In genomic region chr6:75782680-75783079, GRCm38 (mm10) we compare ENCODE assay signal across 16 mouse cellular contexts.
DNase-seq lines count a peak whose midpoint lies in the region; ATAC-seq lines count a peak whose summit lies in the region.
"Had no signal": no experiment of that assay in that cellular context is flagged by ENCODE, and none has a peak within 500 bp of the region (broad histone marks: within the 10 kb centered on the region; RNA-seq: fewer than 3 reads in every experiment).

No protein-coding gene starts in this region.

- no peak overlapping the region for H3K27ac ChIP-seq in heart, embryonic 12.5 days (ENCODE audit: poor library complexity, severe bottlenecking)
- H3K27ac ChIP-seq in hindbrain, embryonic 12.5 days: no peak overlapping the region
- no peak overlapping the region for H3K27ac ChIP-seq in hindbrain, embryonic 14.5 days
- no peak overlapping the region for H3K27ac ChIP-seq in midbrain, embryonic 15.5 days
- H3K27ac ChIP-seq in midbrain, embryonic 10.5 days (replicated peaks): no peak overlapping the region
- H3K27ac ChIP-seq in neural tube, embryonic 15.5 days (replicated peaks): no peak overlapping the region
- H3K27ac ChIP-seq: forebrain, embryonic 15.5 days; liver, embryonic 13.5 days; lung, embryonic 15.5 days; macrophage had no signal

- H3K27me3 ChIP-seq in heart, embryonic 12.5 days (replicated peaks): no peaks in the 10 kb centered on the region
- no peaks in the 10 kb centered on the region for H3K27me3 ChIP-seq in hindbrain, embryonic 12.5 days
- H3K27me3 ChIP-seq in hindbrain, embryonic 14.5 days (ENCODE audit: control insufficient read depth, insufficient read depth, low read length): no peaks in the 10 kb centered on the region
- no peaks in the 10 kb centered on the region for H3K27me3 ChIP-seq in midbrain, embryonic 15.5 days (replicated peaks)
- H3K27me3 ChIP-seq in midbrain, embryonic 10.5 days (ENCODE audit: low read depth, poor library complexity, severe bottlenecking): no peaks in the 10 kb centered on the region
- H3K27me3 ChIP-seq in neural tube, embryonic 15.5 days (replicated peaks): no peaks in the 10 kb centered on the region
- H3K27me3 ChIP-seq: forebrain, embryonic 15.5 days; liver, embryonic 13.5 days; lung, embryonic 15.5 days had no signal

- H3K4me2 ChIP-seq in heart, embryonic 12.5 days: peak overlapping the region; percentile 50
- 0 out of 2 replicates have a peak overlapping the region, but pooled peaks have one; percentile 24 for H3K4me2 ChIP-seq in hindbrain, embryonic 12.5 days (replicated peaks)
- H3K4me2 ChIP-seq in hindbrain, embryonic 14.5 days (replicated peaks): no peak overlapping the region
- H3K4me2 ChIP-seq in midbrain, embryonic 15.5 days: 0 out of 2 replicates have a peak overlapping the region, but pooled peaks have one; percentile 25
- H3K4me2 ChIP-seq in neural tube, embryonic 15.5 days: peak overlapping the region; percentile 34
- H3K4me2 ChIP-seq: forebrain, embryonic 15.5 days; liver, embryonic 13.5 days; lung, embryonic 15.5 days had no signal

- no peak for DNase-seq in heart, adult 9 months (ENCODE audit: low spot score in 2 of 2)
- DNase-seq in hindbrain, embryonic 14.5 days (ENCODE audit: low spot score): no peak
- no peak for DNase-seq in midbrain, embryonic 10.5 days (ENCODE audit: low spot score)
- DNase-seq: cerebellum, adult 9-10 months; left cerebral cortex, postnatal 4 days; liver, embryonic 13.5 days; retina, postnatal 1 day; right cerebral cortex, postnatal 4 days; thymus, postnatal 36 days had no signal

- WGBS in heart, embryonic 12.5 days: 48% methylated on average over 20 of the region's 20 CpGs
- 57% methylated on average over 20 of the region's 20 CpGs for WGBS in hindbrain, embryonic 12.5 days
- 65% methylated on average over 20 of the region's 20 CpGs for WGBS in hindbrain, embryonic 14.5 days
- WGBS in midbrain, embryonic 15.5 days: 66% methylated on average over 20 of the region's 20 CpGs
- 57% methylated on average over 20 of the region's 20 CpGs for whole genome bisulfite sequencing in midbrain, embryonic 10.5 days
- WGBS in neural tube, embryonic 15.5 days: 70% methylated on average over 20 of the region's 20 CpGs

- no peaks in the 10 kb centered on the region for H3K9me3 ChIP-seq in heart, embryonic 12.5 days (replicated peaks)
- H3K9me3 ChIP-seq in hindbrain, embryonic 12.5 days (replicated peaks): no peaks in the 10 kb centered on the region
- H3K9me3 ChIP-seq in hindbrain, embryonic 14.5 days (ENCODE audit: control insufficient read depth, low read length): no peaks in the 10 kb centered on the region
- no peaks in the 10 kb centered on the region for H3K9me3 ChIP-seq in midbrain, embryonic 15.5 days
- H3K9me3 ChIP-seq in midbrain, embryonic 10.5 days (replicated peaks): no peaks in the 10 kb centered on the region
- no peaks in the 10 kb centered on the region for H3K9me3 ChIP-seq in neural tube, embryonic 15.5 days (replicated peaks)
- H3K9me3 ChIP-seq: forebrain, embryonic 15.5 days; lung, embryonic 15.5 days had no signal

- H3K36me3 ChIP-seq in heart, embryonic 12.5 days: no peaks in the 10 kb centered on the region
- no peaks in the 10 kb centered on the region for H3K36me3 ChIP-seq in hindbrain, embryonic 12.5 days
- H3K36me3 ChIP-seq in hindbrain, embryonic 14.5 days (replicated peaks; ENCODE audit: control insufficient read depth, insufficient read depth): no peaks in the 10 kb centered on the region
- no peaks in the 10 kb centered on the region for H3K36me3 ChIP-seq in midbrain, embryonic 15.5 days (replicated peaks)
- no peaks in the 10 kb centered on the region for H3K36me3 ChIP-seq in midbrain, embryonic 10.5 days
- H3K36me3 ChIP-seq in neural tube, embryonic 15.5 days: no peaks in the 10 kb centered on the region
- H3K36me3 ChIP-seq: forebrain, embryonic 15.5 days; liver, embryonic 13.5 days; lung, embryonic 15.5 days had no signal

- no peak overlapping the region for H3K9ac ChIP-seq in heart, embryonic 12.5 days
- H3K9ac ChIP-seq in hindbrain, embryonic 12.5 days: no peak overlapping the region
- H3K9ac ChIP-seq in hindbrain, embryonic 14.5 days: no peak overlapping the region
- H3K9ac ChIP-seq in midbrain, embryonic 15.5 days: no peak overlapping the region
- H3K9ac ChIP-seq in neural tube, embryonic 15.5 days (replicated peaks): no peak overlapping the region
- H3K9ac ChIP-seq: forebrain, embryonic 15.5 days; liver, embryonic 13.5 days; lung, embryonic 15.5 days had no signal

- no peaks in the 10 kb centered on the region for H3K4me1 ChIP-seq in heart, embryonic 12.5 days (replicated peaks)
- no peaks in the 10 kb centered on the region for H3K4me1 ChIP-seq in hindbrain, embryonic 12.5 days
- no peaks in the 10 kb centered on the region for H3K4me1 ChIP-seq in hindbrain, embryonic 14.5 days (replicated peaks; ENCODE audit: control insufficient read depth, insufficient read depth, low read length)
- no peaks in the 10 kb centered on the region for H3K4me1 ChIP-seq in midbrain, embryonic 15.5 days
- no peaks in the 10 kb centered on the region for H3K4me1 ChIP-seq in midbrain, embryonic 10.5 days
- H3K4me1 ChIP-seq in neural tube, embryonic 15.5 days: no peaks in the 10 kb centered on the region
- H3K4me1 ChIP-seq: forebrain, embryonic 15.5 days; liver, embryonic 13.5 days; lung, embryonic 15.5 days had no signal

- no peak for ATAC-seq in heart, embryonic 12.5 days (ENCODE audit: insufficient number of reproducible peaks, low FRiP score)
- no peak for ATAC-seq in hindbrain, embryonic 12.5 days (ENCODE audit: low FRiP score)
- no peak for ATAC-seq in hindbrain, embryonic 14.5 days (ENCODE audit: low FRiP score)
- ATAC-seq in midbrain, embryonic 15.5 days (replicated peaks): no peak
- no peak for ATAC-seq in neural tube, embryonic 15.5 days (ENCODE audit: low FRiP score)
- ATAC-seq: forebrain, embryonic 15.5 days had no signal

- H3K4me3 ChIP-seq in heart, embryonic 12.5 days: peak overlapping the region; percentile 25; the same call in 1 of the 2 replicates
- H3K4me3 ChIP-seq in hindbrain, embryonic 12.5 days: no peak overlapping the region
- no peak overlapping the region for H3K4me3 ChIP-seq in hindbrain, embryonic 14.5 days (replicated peaks; ENCODE audit: low read length)
- no peak overlapping the region for H3K4me3 ChIP-seq in midbrain, embryonic 15.5 days
- no peak overlapping the region for H3K4me3 ChIP-seq in midbrain, embryonic 10.5 days
- H3K4me3 ChIP-seq in neural tube, embryonic 15.5 days (replicated peaks): no peak overlapping the region
- H3K4me3 ChIP-seq: forebrain, embryonic 15.5 days; liver, embryonic 13.5 days; lung, embryonic 15.5 days had no signal
